Mouse (Mus musculus) embryonic facial prominence, embryonic 14.5 days (tissue): ENCODE results near the gene Rab6a. TPM values are rescaled to one million over a fixed set of nuclear protein-coding genes. Genes with fewer than 3 reads are reported as not detected.

Experiments used
- ATAC-seq: fragments of 200-750 bp; cut with Nextera tagmentation; 2 replicates; pipeline ENCODE4 v1.8.0; 2017; ENCODE audit warnings: low read depth, moderate number of reproducible peaks, moderate TSS enrichment
- DNase-seq: peaks from one replicate; pipeline ENCODE4 v3.0.0-alpha.2; 2015; ENCODE audit warnings: low spot score
- H3K27ac ChIP-seq: fragments of 300-500 bp; sonication (generic); replicated peaks from 2 replicates; pipeline ENCODE4 v1.5.1; 2014; ENCODE audit warnings: low read depth, mild to moderate bottlenecking, low read length, moderate library complexity
- H3K27me3 ChIP-seq: fragments of 300-500 bp; sonication (generic); replicated peaks from 2 replicates; pipeline ENCODE4 v1.6.1; 2014; ENCODE audit warnings: low read length; ENCODE audit not compliant: control insufficient read depth, insufficient read depth
- H3K36me3 ChIP-seq: fragments of 300-500 bp; sonication (generic); 2 replicates; pipeline ENCODE4 v1.6.1; 2014; ENCODE audit warnings: low read length, mixed read lengths; ENCODE audit not compliant: control insufficient read depth, insufficient read depth
- H3K4me1 ChIP-seq: fragments of 300-500 bp; sonication (generic); 2 replicates; pipeline ENCODE4 v1.6.1; 2014; ENCODE audit warnings: antibody characterized with exemption, low read length; ENCODE audit not compliant: control insufficient read depth, insufficient read depth
- H3K4me2 ChIP-seq: fragments of 300-500 bp; sonication (generic); 2 replicates; pipeline ENCODE4 v1.6.1; 2014; ENCODE audit warnings: low read depth, mild to moderate bottlenecking, low read length, moderate library complexity, mixed read lengths
- H3K4me3 ChIP-seq: fragments of 300-500 bp; sonication (generic); 2 replicates; pipeline ENCODE4 v1.5.1; 2014; ENCODE audit warnings: low read depth, mild to moderate bottlenecking, low read length
- H3K9ac ChIP-seq: fragments of 300-500 bp; sonication (generic); 2 replicates; pipeline ENCODE4 v1.6.1; 2014; ENCODE audit warnings: low read depth, mild to moderate bottlenecking, low read length, moderate library complexity, mixed read lengths
- H3K9me3 ChIP-seq: fragments of 300-500 bp; sonication (generic); 2 replicates; pipeline ENCODE4 v1.6.1; 2016; ENCODE audit warnings: low read length; ENCODE audit not compliant: control insufficient read depth
- WGBS: fragments of 180-500 bp; shearing (Covaris S2); extraction: QIAGEN DNeasy Blood & Tissue Kit; methylation state at CpG from one replicate; pipeline ENCODE4 v1.1.7; 2014; 5-methylcytosine and 5-hydroxymethylcytosine counted together
- polyA plus RNA-seq: library from polyadenylated mRNA; unstranded; fragments of >200 nt; fragmentation: Nextera tagmentation; extraction: Ambion mirVana; gene quantifications from 2 replicates; pipeline ENCODE4 v1.2.1, GENCODE M21; 2014

Rab6a gene
- polyA plus RNA-seq, 1 experiment from 2014 or later = 136 TPM

GRCm38 (mm10) chr7:100678948-100679880 lies 72.0 kb downstream of the Rab6a start:
- Histone ChIP-seq H3K4me2 (0 out of 2 replicates have a peak overlapping the region, but pooled peaks have one; percentile 0), H3K36me3 (no peaks in the 10 kb centered on the region), H3K4me1 (no peaks in the 10 kb centered on the region), H3K9me3 (no peaks in the 10 kb centered on the region), H3K27ac (no peak overlapping the region), H3K9ac (no peak overlapping the region), H3K4me3 (no peak overlapping the region), H3K27me3 (no peaks in the 10 kb centered on the region)
- DNase-seq (no peak), ATAC-seq (no peak; the same call in 1 of the 2 replicates)
- WGBS = 48% methylated on average over 15 of the region's 15 CpGs

GRCm38 (mm10) chr7:100681132-100681531 lies 73.9 kb downstream of the Rab6a start:
- Histone ChIP-seq H3K36me3 (no peaks in the 10 kb centered on the region), H3K9me3 (no peaks in the 10 kb centered on the region), H3K4me1 (no peaks in the 10 kb centered on the region), H3K27ac (no peak overlapping the region), H3K4me2 (no peak overlapping the region), H3K9ac (no peak overlapping the region), H3K4me3 (no peak overlapping the region), H3K27me3 (no peaks in the 10 kb centered on the region)
- DNase-seq (no peak), ATAC-seq (no peak)
- WGBS = 41% methylated on average over 5 of the region's 5 CpGs

- Histone ChIP-seq H3K9ac (no peak overlapping the region), H3K4me3 (no peak overlapping the region), H3K36me3 (no peaks in the 10 kb centered on the region), H3K4me2 (no peak overlapping the region), H3K4me1 (no peaks in the 10 kb centered on the region), H3K9me3 (no peaks in the 10 kb centered on the region), H3K27ac (no peak overlapping the region), H3K27me3 (no peaks in the 10 kb centered on the region)
- DNase-seq = no peak
- no peak for ATAC-seq
- WGBS = 97% methylated on average over 1 of the region's 1 CpGs
Measured at GRCm38 (mm10) chr7:100683241-100683640, 76.0 kb downstream of the Rab6a start.

GRCm38 (mm10) chr7:100684081-100684480 lies 76.9 kb downstream of the Rab6a start:
- no peaks in the 10 kb centered on the region for H3K9me3 ChIP-seq
- no peaks in the 10 kb centered on the region for H3K4me1 ChIP-seq
- ATAC-seq = no peak
- H3K36me3 ChIP-seq = no peaks in the 10 kb centered on the region
- H3K4me2 ChIP-seq = no peak overlapping the region
- 70% methylated on average over 5 of the region's 5 CpGs for WGBS
- no peak overlapping the region for H3K27ac ChIP-seq
- H3K9ac ChIP-seq = no peak overlapping the region
- no peak for DNase-seq
- H3K4me3 ChIP-seq = no peak overlapping the region
- no peaks in the 10 kb centered on the region for H3K27me3 ChIP-seq

- H3K4me3 ChIP-seq = no peak overlapping the region
- H3K9ac ChIP-seq = no peak overlapping the region
- no peaks in the 10 kb centered on the region for H3K36me3 ChIP-seq
- no peaks in the 10 kb centered on the region for H3K4me1 ChIP-seq
- DNase-seq (peak; percentile 50), ATAC-seq (no peak)
- no peak overlapping the region for H3K4me2 ChIP-seq
- 50% methylated on average over 7 of the region's 7 CpGs for WGBS
- no peak overlapping the region for H3K27ac ChIP-seq
- H3K9me3 ChIP-seq = no peaks in the 10 kb centered on the region
- H3K27me3 ChIP-seq = no peaks in the 10 kb centered on the region
Measured at GRCm38 (mm10) chr7:100684538-100684937, 77.3 kb downstream of the Rab6a start.

- peak; percentile 85 for ATAC-seq
- 36% methylated on average over 13 of the region's 13 CpGs for WGBS
- peak; percentile 82 for DNase-seq
- no peak overlapping the region for H3K27ac ChIP-seq
- H3K4me2 ChIP-seq = no peak overlapping the region
- H3K4me1 ChIP-seq = no peaks in the 10 kb centered on the region
- H3K9ac ChIP-seq = no peak overlapping the region
- no peaks in the 10 kb centered on the region for H3K36me3 ChIP-seq
- no peak overlapping the region for H3K4me3 ChIP-seq
- no peaks in the 10 kb centered on the region for H3K9me3 ChIP-seq
- H3K27me3 ChIP-seq = no peaks in the 10 kb centered on the region
Measured at GRCm38 (mm10) chr7:100685061-100686030, 78.1 kb downstream of the Rab6a start.

- no peaks in the 10 kb centered on the region for H3K36me3 ChIP-seq
- H3K9ac ChIP-seq = no peak overlapping the region
- peak; percentile 23 for DNase-seq
- no peak overlapping the region for H3K27ac ChIP-seq
- WGBS = 69% methylated on average over 7 of the region's 7 CpGs
- no peak overlapping the region for H3K4me3 ChIP-seq
- H3K4me1 ChIP-seq = no peaks in the 10 kb centered on the region
- no peak overlapping the region for H3K4me2 ChIP-seq
- ATAC-seq = no peak
- no peaks in the 10 kb centered on the region for H3K9me3 ChIP-seq
- no peaks in the 10 kb centered on the region for H3K27me3 ChIP-seq
Measured at GRCm38 (mm10) chr7:100688471-100688870, 81.3 kb downstream of the Rab6a start.
